In genomic region chr10:43619939-43620338, GRCm38 (mm10) we compare ENCODE assay signal across 19 mouse cellular contexts. TPM values are rescaled to one million over a fixed set of nuclear protein-coding genes. Genes with fewer than 3 reads are reported as not detected.
DNase-seq lines count a peak whose midpoint lies in the region; ATAC-seq and TF ChIP-seq lines count a peak whose summit lies in the region.
"Had no signal": no experiment of that assay in that cellular context is flagged by ENCODE, and none has a peak within 500 bp of the region (broad histone marks: within the 10 kb centered on the region; RNA-seq: fewer than 3 reads in every experiment).

No protein-coding gene starts in this region.

- no peak for ATAC-seq in hindbrain, embryonic 12.5 days (ENCODE audit: low FRiP score)
- no peak for ATAC-seq in hindbrain, postnatal 0 days
- ATAC-seq in neural tube, embryonic 13.5 days (ENCODE audit: low read depth): no peak
- ATAC-seq in liver, embryonic 15.5 days (ENCODE audit: insufficient read depth): peak; percentile 72
- ATAC-seq: inflammation-experienced regulatory T-cells, adult 6 months had no signal

- H3K27me3 ChIP-seq in hindbrain, embryonic 12.5 days: no peaks in the 10 kb centered on the region
- no peaks in the 10 kb centered on the region for H3K27me3 ChIP-seq in hindbrain, postnatal 0 days (ENCODE audit: insufficient read depth, low read length)
- no peaks in the 10 kb centered on the region for H3K27me3 ChIP-seq in neural tube, embryonic 13.5 days
- no peaks in the 10 kb centered on the region for H3K27me3 ChIP-seq in liver, embryonic 15.5 days
- H3K27me3 ChIP-seq: CH12.LX; embryonic facial prominence, embryonic 12.5 days; neural tube, embryonic 12.5 days had no signal

- no peak for TF ChIP-seq CTCF in hindbrain, postnatal 0 days (IDR thresholded peaks at IDR 0.05; ENCODE audit: low read depth)

- no peak overlapping the region for H3K9ac ChIP-seq in hindbrain, embryonic 12.5 days
- no peak overlapping the region for H3K9ac ChIP-seq in hindbrain, postnatal 0 days (replicated peaks; ENCODE audit: low read length)
- H3K9ac ChIP-seq in neural tube, embryonic 13.5 days: no peak overlapping the region
- peak overlapping the region; percentile 10; the same call in 1 of the 2 replicates for H3K9ac ChIP-seq in liver, embryonic 15.5 days
- H3K9ac ChIP-seq: embryonic facial prominence, embryonic 12.5 days; neural tube, embryonic 12.5 days had no signal

- H3K4me2 ChIP-seq in hindbrain, embryonic 12.5 days (replicated peaks): no peak overlapping the region
- H3K4me2 ChIP-seq in hindbrain, postnatal 0 days (ENCODE audit: low read depth, low read length): no peak overlapping the region
- no peak overlapping the region for H3K4me2 ChIP-seq in neural tube, embryonic 13.5 days
- peak overlapping the region; percentile 2; the same call in 1 of the 2 replicates for H3K4me2 ChIP-seq in liver, embryonic 15.5 days
- H3K4me2 ChIP-seq: embryonic facial prominence, embryonic 12.5 days had no signal

- peaks cover 15% of the 10 kb centered on the region for H3K4me1 ChIP-seq in hindbrain, embryonic 12.5 days
- 0 out of 2 replicates have a peak, but pooled peaks cover 5% of the 10 kb centered on the region for H3K4me1 ChIP-seq in hindbrain, postnatal 0 days (ENCODE audit: insufficient read depth, low read length)
- H3K4me1 ChIP-seq in neural tube, embryonic 13.5 days (replicated peaks): peaks cover 41% of the 10 kb centered on the region
- peaks cover 70% of the 10 kb centered on the region for H3K4me1 ChIP-seq in liver, embryonic 15.5 days (replicated peaks)

- intact Hi-C loops in heart, postnatal 14 days (cut with DNase I): no loop called here
- intact Hi-C loops in heart, postnatal 10 days (cut with DNase I): no loop called here

- no peak for DNase-seq in hindbrain, postnatal 0 days (ENCODE audit: low spot score)
- no peak for DNase-seq in neural tube, embryonic 10.5 days (ENCODE audit: extremely low spot score, low spot score)
- no peak for DNase-seq in heart, postnatal 14 days
- DNase-seq in heart, postnatal 10 days: no peak
- DNase-seq: adrenal gland, postnatal 14 days; cerebellum, adult 9-11 months; gastrocnemius, postnatal 10 days; heart, adult 18-20 months; kidney, adult 2 months; kidney, postnatal 10 days; lung, postnatal 10 days; thymus, postnatal 25 days had no signal

- H3K36me3 ChIP-seq in hindbrain, embryonic 12.5 days: no peaks in the 10 kb centered on the region
- no peaks in the 10 kb centered on the region for H3K36me3 ChIP-seq in hindbrain, postnatal 0 days (ENCODE audit: insufficient read depth, low read length)
- H3K36me3 ChIP-seq in neural tube, embryonic 13.5 days: no peaks in the 10 kb centered on the region
- peaks cover 26% of the 10 kb centered on the region for H3K36me3 ChIP-seq in liver, embryonic 15.5 days (replicated peaks)
- H3K36me3 ChIP-seq: embryonic facial prominence, embryonic 12.5 days; neural tube, embryonic 12.5 days had no signal

- no peaks in the 10 kb centered on the region for H3K9me3 ChIP-seq in hindbrain, embryonic 12.5 days (replicated peaks)
- no peaks in the 10 kb centered on the region for H3K9me3 ChIP-seq in hindbrain, postnatal 0 days (ENCODE audit: low read length)
- no peaks in the 10 kb centered on the region for H3K9me3 ChIP-seq in neural tube, embryonic 13.5 days
- no peaks in the 10 kb centered on the region for H3K9me3 ChIP-seq in liver, embryonic 15.5 days (replicated peaks)
- H3K9me3 ChIP-seq: embryonic facial prominence, embryonic 12.5 days; neural tube, embryonic 12.5 days had no signal

- no peak overlapping the region for H3K4me3 ChIP-seq in hindbrain, embryonic 12.5 days
- H3K4me3 ChIP-seq in hindbrain, postnatal 0 days (ENCODE audit: low read length): no peak overlapping the region
- no peak overlapping the region for H3K4me3 ChIP-seq in neural tube, embryonic 13.5 days
- H3K4me3 ChIP-seq in liver, embryonic 15.5 days (replicated peaks): no peak overlapping the region
- H3K4me3 ChIP-seq: embryonic facial prominence, embryonic 12.5 days; neural tube, embryonic 12.5 days had no signal

- WGBS in hindbrain, embryonic 12.5 days: 82% methylated on average over 2 of the region's 2 CpGs
- 75% methylated on average over 2 of the region's 2 CpGs for WGBS in hindbrain, postnatal 0 days
- 81% methylated on average over 2 of the region's 2 CpGs for WGBS in neural tube, embryonic 13.5 days
- 36% methylated on average over 2 of the region's 2 CpGs for WGBS in liver, embryonic 15.5 days (ENCODE audit: insufficient replicate concordance)

- peak overlapping the region; percentile 80; the same call in 1 of the 2 replicates for H3K27ac ChIP-seq in hindbrain, embryonic 12.5 days
- H3K27ac ChIP-seq in hindbrain, postnatal 0 days: no peak overlapping the region
- peak overlapping the region; percentile 89; the same call in 1 of the 2 replicates for H3K27ac ChIP-seq in neural tube, embryonic 13.5 days (replicated peaks)
- H3K27ac ChIP-seq in liver, embryonic 15.5 days (replicated peaks): peak overlapping the region; percentile 63
- H3K27ac ChIP-seq: embryonic facial prominence, embryonic 12.5 days had no signal

RNA-seq across cellular contexts. Expression of gene Cd24a, which starts 41.9 kb away (rescaled TPM):
- 727 and 798 TPM in 2 replicates for polyA plus RNA-seq in hindbrain, embryonic 12.5 days (2016; fragmentation: Nextera tagmentation; extraction: Ambion mirVana)
- 322 and 324 TPM in 2 replicates for total RNA-seq in hindbrain, postnatal 0 days (2014; rRNA removed)
- 258 and 286 TPM in 2 replicates for polyA plus RNA-seq in hindbrain, postnatal 0 days (2015; fragmentation: Nextera tagmentation; extraction: Ambion mirVana)
- 1,087 and 1,092 TPM in 2 replicates for polyA plus RNA-seq in neural tube, embryonic 13.5 days (2015; fragmentation: Nextera tagmentation; extraction: Ambion mirVana)
- 938 and 960 TPM in 2 replicates for polyA plus RNA-seq in liver, embryonic 15.5 days (2015; fragmentation: Nextera tagmentation; extraction: Ambion mirVana)
- 10 to 100 TPM; 21.8 to 24.1 TPM for total RNA-seq in heart, postnatal 14 days (2021)
- total RNA-seq in heart, postnatal 10 days (2021): 10 to 100 TPM in 1 of 2 experiments, 1 to 10 TPM in 1; 6.8 to 11.0 TPM
